Mouse (Mus musculus): ENCODE data around the gene Lrfn4.
A peak's percentile ranks its signal among the peaks of the same experiment; 100 is the strongest.

DNA sequence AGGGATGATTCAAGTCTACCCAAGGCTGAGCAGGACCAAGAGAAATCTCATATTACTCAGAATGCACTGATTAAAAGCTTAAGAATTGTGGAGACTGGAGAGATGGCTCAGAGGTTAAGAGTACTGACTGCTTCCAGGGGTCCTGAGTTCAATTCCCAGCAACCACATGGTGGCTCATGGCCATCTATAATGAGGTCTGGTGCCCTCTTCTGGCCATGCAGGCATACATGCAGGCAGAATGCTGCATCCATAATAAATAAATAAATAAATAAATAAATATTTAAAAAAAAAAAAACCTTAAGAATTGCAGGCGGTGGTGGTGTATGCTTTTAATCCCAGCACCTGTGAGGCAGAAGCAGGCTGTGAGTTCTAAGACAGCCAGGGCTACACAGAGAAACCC is 42.2 kb downstream of the Lrfn4 start:
- TF ChIP-seq POLR2A (IDR thresholded peaks at IDR 0.05; ENCODE audit: low read depth, low read length), result no peak
- peak; percentile 10; the same call in 1 of the 2 replicates for TF ChIP-seq CTCF (IDR thresholded peaks at IDR 0.05; ENCODE audit: borderline replicate concordance, insufficient read depth, low read length)

All from embryonic fibroblast, embryonic 13.5 days (primary cell).